Mouse (Mus musculus): Measurements from ENCODE around the gene Sergef. TPM values are rescaled to one million over a fixed set of nuclear protein-coding genes. Genes with fewer than 3 reads are reported as not detected.

Sergef gene
- polyA plus RNA-seq, 1 experiment from 2014 or later: 50.6 TPM

DNA sequence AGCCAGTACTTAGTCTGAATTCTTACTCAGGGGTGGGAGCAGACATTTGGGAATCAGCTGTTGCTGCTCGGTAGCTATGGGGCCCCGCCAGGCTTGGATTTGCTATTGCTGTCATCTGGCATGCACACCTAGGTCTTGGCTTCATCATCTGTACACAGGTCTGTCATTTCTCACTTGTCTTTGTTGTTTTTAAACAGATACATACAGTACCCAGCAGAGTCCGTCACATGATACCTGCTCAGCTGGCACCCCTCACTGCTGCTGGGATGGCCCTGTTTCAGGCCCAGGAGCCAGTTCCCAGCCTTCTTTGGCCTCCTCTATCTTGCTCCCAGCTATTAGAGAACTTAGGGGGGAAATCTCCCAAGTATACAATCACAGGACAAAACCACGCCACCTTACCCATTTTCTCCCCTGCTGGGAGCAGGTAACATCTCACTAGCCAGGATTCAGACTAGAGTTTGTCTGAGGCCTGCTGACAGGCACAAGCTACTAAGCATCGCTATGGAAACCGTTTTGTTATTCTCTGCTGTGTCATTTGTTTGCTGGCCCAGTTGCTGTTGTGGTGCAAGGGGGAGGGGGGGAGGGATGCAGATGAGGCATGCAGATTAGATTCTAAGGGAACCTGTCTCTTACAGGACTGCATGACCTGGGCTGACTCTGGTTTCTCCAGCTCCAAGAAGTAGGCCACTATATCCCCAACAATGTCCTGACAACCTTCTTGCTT lies 190.5 kb downstream of the Sergef start:
- Histone ChIP-seq H3K4me3 (ENCODE audit: low read length) (no peak overlapping the region), H3K36me3 (ENCODE audit: control insufficient read depth, insufficient read depth, low read length) (no peaks in the 10 kb centered on the region), H3K9ac (ENCODE audit: low read depth, low read length) (peak overlapping the region; percentile 13; the same call in 1 of the 2 replicates), H3K27ac (ENCODE audit: low read depth, low read length) (peak overlapping the region; percentile 49), H3K4me1 (ENCODE audit: control insufficient read depth, insufficient read depth, low read depth, low read length) (peaks cover 22% of the 10 kb centered on the region), H3K4me2 (ENCODE audit: low read length) (no peak overlapping the region), H3K27me3 (replicated peaks; ENCODE audit: control insufficient read depth, insufficient read depth, low read length) (no peaks in the 10 kb centered on the region), H3K9me3 (ENCODE audit: control insufficient read depth, low read length) (no peaks in the 10 kb centered on the region)
- peak; percentile 55 for ATAC-seq
- 37% methylated on average over 6 of the region's 6 CpGs for WGBS

DNA sequence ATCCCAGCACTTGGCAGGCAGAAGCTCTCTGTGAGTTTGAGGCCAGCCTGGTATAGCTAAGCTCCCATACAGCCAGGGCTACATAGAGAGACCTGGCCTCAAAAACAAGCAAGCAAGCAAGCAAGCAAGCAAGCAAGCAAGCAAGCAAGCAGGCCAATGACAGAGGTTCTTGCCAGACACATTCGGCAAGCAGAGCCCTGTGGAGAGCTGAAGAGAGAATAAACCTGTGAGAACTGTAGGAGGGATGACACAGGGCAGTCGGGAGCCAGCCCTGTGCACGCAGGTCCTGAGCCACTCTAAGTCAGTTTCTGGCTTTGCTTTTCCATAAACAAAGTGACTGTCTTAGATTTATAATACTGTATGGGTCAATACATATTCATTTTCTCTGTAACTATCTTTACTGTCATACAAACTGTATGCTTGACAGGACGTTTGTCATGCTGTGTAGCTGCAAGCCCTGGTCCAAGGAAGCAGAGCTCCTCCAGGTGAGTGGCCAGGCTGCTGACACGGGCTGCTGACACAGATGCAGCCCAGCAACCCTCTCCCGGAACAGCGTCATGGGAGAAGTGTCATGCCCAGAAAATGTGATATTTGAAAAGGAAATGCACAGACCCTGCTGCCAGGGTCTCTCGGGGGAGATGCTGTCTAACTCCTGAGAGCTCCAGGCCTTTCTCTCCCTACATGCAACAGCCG lies 192.0 kb downstream of the Sergef start:
- no peaks in the 10 kb centered on the region for H3K9me3 ChIP-seq (ENCODE audit: control insufficient read depth, low read length)
- peak overlapping the region; percentile 25; the same call in 1 of the 2 replicates for H3K27ac ChIP-seq (ENCODE audit: low read depth, low read length)
- ATAC-seq: no peak
- H3K27me3 ChIP-seq (replicated peaks; ENCODE audit: control insufficient read depth, insufficient read depth, low read length): no peaks in the 10 kb centered on the region
- no peak overlapping the region for H3K4me2 ChIP-seq (ENCODE audit: low read length)
- H3K36me3 ChIP-seq (ENCODE audit: control insufficient read depth, insufficient read depth, low read length): no peaks in the 10 kb centered on the region
- no peak overlapping the region for H3K4me3 ChIP-seq (ENCODE audit: low read length)
- WGBS: 39% methylated on average over 9 of the region's 9 CpGs
- peaks cover 15% of the 10 kb centered on the region for H3K4me1 ChIP-seq (ENCODE audit: control insufficient read depth, insufficient read depth, low read depth, low read length)
- H3K9ac ChIP-seq (ENCODE audit: low read depth, low read length): no peak overlapping the region

DNA sequence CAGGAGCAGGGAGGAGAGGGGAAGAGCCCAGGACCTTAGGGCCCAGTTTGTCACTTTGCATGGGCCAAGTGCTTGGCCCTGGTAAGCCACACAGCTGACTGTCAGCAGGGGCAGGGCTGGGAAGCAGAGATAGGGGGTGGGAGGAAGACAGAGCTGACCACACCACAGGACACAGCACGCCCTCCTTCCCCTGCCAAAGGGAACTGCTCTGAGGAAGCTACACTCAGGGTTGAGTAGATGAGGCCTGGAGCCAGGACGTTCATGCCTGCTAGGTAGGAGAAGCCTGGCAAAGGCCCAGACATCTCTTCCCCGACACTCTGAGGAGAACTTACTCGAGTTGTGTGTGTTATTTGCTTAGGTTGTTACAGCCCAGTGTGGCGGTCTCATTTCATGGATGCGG lies 193.7 kb downstream of the Sergef start:
- Histone ChIP-seq H3K27ac (ENCODE audit: low read depth, low read length) (no peak overlapping the region), H3K4me2 (ENCODE audit: low read length) (no peak overlapping the region), H3K4me1 (ENCODE audit: control insufficient read depth, insufficient read depth, low read depth, low read length) (peaks cover 15% of the 10 kb centered on the region), H3K9ac (ENCODE audit: low read depth, low read length) (no peak overlapping the region), H3K9me3 (ENCODE audit: control insufficient read depth, low read length) (no peaks in the 10 kb centered on the region), H3K27me3 (replicated peaks; ENCODE audit: control insufficient read depth, insufficient read depth, low read length) (no peaks in the 10 kb centered on the region), H3K4me3 (ENCODE audit: low read length) (no peak overlapping the region), H3K36me3 (ENCODE audit: control insufficient read depth, insufficient read depth, low read length) (no peaks in the 10 kb centered on the region)
- 82% methylated on average over 6 of the region's 6 CpGs for WGBS
- ATAC-seq: no peak

DNA sequence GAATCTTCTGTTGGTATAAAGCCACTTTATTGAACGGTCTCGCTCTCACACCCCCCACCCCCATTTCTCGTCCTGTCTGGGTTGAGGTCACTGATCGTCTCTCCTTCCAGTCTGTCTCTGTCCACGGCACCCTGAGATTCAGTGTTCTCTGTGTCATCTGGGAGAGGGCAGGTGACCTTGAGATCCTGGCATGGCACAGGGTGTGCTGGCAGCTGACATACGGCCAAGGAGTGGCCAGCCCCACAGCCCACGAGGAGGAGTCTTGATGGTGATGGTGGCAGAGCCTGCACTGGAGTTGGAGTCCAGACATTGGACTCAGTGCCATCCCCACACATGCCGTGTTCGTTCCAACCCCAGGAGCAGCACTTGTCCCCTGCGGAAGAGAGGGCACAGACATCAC lies 196.4 kb downstream of the Sergef start:
- Histone ChIP-seq H3K9me3 (ENCODE audit: control insufficient read depth, low read length) (no peaks in the 10 kb centered on the region), H3K4me2 (ENCODE audit: low read length) (no peak overlapping the region), H3K36me3 (ENCODE audit: control insufficient read depth, insufficient read depth, low read length) (no peaks in the 10 kb centered on the region), H3K4me1 (ENCODE audit: control insufficient read depth, insufficient read depth, low read depth, low read length) (peaks cover 4% of the 10 kb centered on the region), H3K9ac (ENCODE audit: low read depth, low read length) (no peak overlapping the region), H3K4me3 (ENCODE audit: low read length) (no peak overlapping the region), H3K27me3 (replicated peaks; ENCODE audit: control insufficient read depth, insufficient read depth, low read length) (no peaks in the 10 kb centered on the region), H3K27ac (ENCODE audit: low read depth, low read length) (no peak overlapping the region)
- WGBS: 79% methylated on average over 10 of the region's 10 CpGs
- no peak for ATAC-seq

DNA sequence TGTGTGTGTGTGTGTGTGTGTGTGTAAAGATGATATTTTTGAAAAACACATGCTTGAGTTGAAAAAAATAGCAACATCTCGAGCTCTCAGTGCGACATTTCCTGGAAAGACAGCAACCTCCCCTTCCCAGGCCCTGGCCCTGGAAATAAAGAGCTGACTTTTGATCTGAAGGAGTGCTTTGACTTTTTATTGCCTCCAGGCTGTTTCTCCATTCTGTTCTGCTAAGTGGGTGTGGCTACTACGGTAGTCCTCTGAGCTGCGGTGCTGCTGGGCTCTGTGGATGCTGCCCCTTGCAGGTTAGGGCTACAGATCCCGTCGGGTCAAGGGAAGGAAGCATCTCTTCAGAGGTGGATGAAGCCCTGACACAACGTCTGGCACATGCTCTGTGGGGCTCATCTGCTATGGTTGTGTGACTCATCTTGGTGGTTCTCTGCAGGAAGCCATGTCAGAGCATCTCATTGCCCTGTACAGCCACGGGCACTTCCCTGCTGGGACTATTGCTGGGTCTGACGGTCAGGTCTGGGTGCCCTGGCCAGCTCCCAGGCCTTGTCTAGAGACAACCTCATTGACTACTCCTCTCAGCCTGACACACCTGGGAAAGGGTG lies 201.0 kb downstream of the Sergef start:
- no peak for ATAC-seq
- peaks cover 2% of the 10 kb centered on the region; the same call in 1 of the 2 replicates for H3K36me3 ChIP-seq (ENCODE audit: control insufficient read depth, insufficient read depth, low read length)
- no peak overlapping the region for H3K4me3 ChIP-seq (ENCODE audit: low read length)
- H3K4me2 ChIP-seq (ENCODE audit: low read length): no peak overlapping the region
- H3K27ac ChIP-seq (ENCODE audit: low read depth, low read length): 0 out of 2 replicates have a peak overlapping the region, but pooled peaks have one; percentile 44
- H3K9me3 ChIP-seq (ENCODE audit: control insufficient read depth, low read length): no peaks in the 10 kb centered on the region
- no peak overlapping the region; the same call in 1 of the 2 replicates for H3K9ac ChIP-seq (ENCODE audit: low read depth, low read length)
- 56% methylated on average over 9 of the region's 9 CpGs for WGBS
- H3K4me1 ChIP-seq (ENCODE audit: control insufficient read depth, insufficient read depth, low read depth, low read length): no peaks in the 10 kb centered on the region; the same call in 1 of the 2 replicates
- H3K27me3 ChIP-seq (replicated peaks; ENCODE audit: control insufficient read depth, insufficient read depth, low read length): no peaks in the 10 kb centered on the region

DNA sequence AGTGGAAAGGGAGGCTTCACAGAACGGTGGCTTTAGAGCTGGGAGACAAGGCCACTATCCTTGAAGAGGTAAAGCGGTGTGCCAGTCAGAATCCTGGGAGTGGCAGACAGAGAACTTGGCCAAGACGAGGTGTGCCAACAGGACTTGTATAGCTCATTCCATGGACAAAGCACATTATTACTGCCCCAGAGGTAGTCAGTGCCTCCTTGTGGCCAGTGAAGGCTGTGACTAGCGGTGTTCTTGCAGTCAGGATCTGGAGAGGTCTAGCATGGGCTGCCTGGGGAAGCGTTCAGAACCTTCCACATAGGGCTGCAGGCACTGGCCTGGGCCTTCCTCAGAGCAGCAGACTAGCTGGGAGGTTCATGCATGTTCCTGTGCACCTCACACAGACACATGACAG lies 203.8 kb downstream of the Sergef start:
- H3K36me3 ChIP-seq (ENCODE audit: control insufficient read depth, insufficient read depth, low read length): peaks cover 5% of the 10 kb centered on the region; the same call in 1 of the 2 replicates
- no peak overlapping the region for H3K9ac ChIP-seq (ENCODE audit: low read depth, low read length)
- no peak overlapping the region for H3K4me3 ChIP-seq (ENCODE audit: low read length)
- H3K9me3 ChIP-seq (ENCODE audit: control insufficient read depth, low read length): no peaks in the 10 kb centered on the region
- peaks cover 3% of the 10 kb centered on the region for H3K4me1 ChIP-seq (ENCODE audit: control insufficient read depth, insufficient read depth, low read depth, low read length)
- no peak overlapping the region for H3K4me2 ChIP-seq (ENCODE audit: low read length)
- no peaks in the 10 kb centered on the region for H3K27me3 ChIP-seq (replicated peaks; ENCODE audit: control insufficient read depth, insufficient read depth, low read length)
- no peak for ATAC-seq
- H3K27ac ChIP-seq (ENCODE audit: low read depth, low read length): no peak overlapping the region
- 90% methylated on average over 5 of the region's 5 CpGs for WGBS

DNA sequence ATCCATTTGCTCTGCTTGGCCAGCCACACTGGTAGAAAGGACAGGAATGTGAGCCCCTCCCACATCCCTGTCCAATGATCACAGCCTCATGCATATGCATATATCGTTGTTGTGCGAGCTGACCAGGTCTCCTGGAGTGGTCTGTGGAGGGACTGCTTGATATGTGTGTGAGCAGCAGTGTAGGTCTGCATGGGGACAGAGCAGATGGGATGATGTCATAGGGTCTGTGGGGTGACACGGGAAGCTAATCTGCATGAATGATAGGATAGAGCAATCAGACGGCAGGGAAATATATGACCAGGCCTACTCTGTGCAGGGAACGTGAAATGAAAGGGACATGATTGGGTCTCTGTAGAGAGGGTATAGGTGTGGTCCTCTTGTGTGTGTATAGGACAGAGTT lies 205.7 kb downstream of the Sergef start:
- 26% methylated on average over 5 of the region's 5 CpGs for WGBS
- peaks cover 3% of the 10 kb centered on the region for H3K4me1 ChIP-seq (ENCODE audit: control insufficient read depth, insufficient read depth, low read depth, low read length)
- ATAC-seq: peak; percentile 58
- H3K36me3 ChIP-seq (ENCODE audit: control insufficient read depth, insufficient read depth, low read length): peaks cover 5% of the 10 kb centered on the region; the same call in 1 of the 2 replicates
- no peak overlapping the region for H3K4me2 ChIP-seq (ENCODE audit: low read length)
- H3K27me3 ChIP-seq (replicated peaks; ENCODE audit: control insufficient read depth, insufficient read depth, low read length): no peaks in the 10 kb centered on the region
- H3K9ac ChIP-seq (ENCODE audit: low read depth, low read length): no peak overlapping the region
- H3K4me3 ChIP-seq (ENCODE audit: low read length): no peak overlapping the region
- no peak overlapping the region for H3K27ac ChIP-seq (ENCODE audit: low read depth, low read length)
- no peaks in the 10 kb centered on the region for H3K9me3 ChIP-seq (ENCODE audit: control insufficient read depth, low read length)

DNA sequence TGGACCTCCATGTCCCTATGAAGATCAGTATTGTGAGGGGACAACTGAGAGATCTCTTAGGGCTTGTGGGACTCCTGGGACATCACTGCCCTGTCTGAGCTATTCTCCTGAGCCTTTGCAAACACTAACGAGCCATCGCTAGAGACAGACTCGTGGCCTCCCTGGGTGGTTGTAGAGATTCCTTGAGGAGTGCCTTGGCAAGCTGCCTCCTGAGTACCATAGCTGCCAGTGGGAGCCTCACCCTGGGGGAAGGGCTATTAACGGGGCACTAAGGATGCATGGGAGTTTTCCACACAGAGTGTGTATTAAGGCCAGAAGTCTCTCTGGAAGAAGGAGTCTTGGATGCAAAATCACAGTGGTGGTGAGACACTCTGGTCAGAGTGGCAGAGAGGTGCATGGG lies 214.6 kb downstream of the Sergef start:
- Histone ChIP-seq H3K4me1 (ENCODE audit: control insufficient read depth, insufficient read depth, low read depth, low read length) (peaks cover 30% of the 10 kb centered on the region), H3K27ac (ENCODE audit: low read depth, low read length) (no peak overlapping the region), H3K9ac (ENCODE audit: low read depth, low read length) (no peak overlapping the region), H3K27me3 (replicated peaks; ENCODE audit: control insufficient read depth, insufficient read depth, low read length) (no peaks in the 10 kb centered on the region), H3K36me3 (ENCODE audit: control insufficient read depth, insufficient read depth, low read length) (0 out of 2 replicates have a peak, but pooled peaks cover 6% of the 10 kb centered on the region), H3K4me2 (ENCODE audit: low read length) (no peak overlapping the region), H3K9me3 (ENCODE audit: control insufficient read depth, low read length) (no peaks in the 10 kb centered on the region), H3K4me3 (ENCODE audit: low read length) (no peak overlapping the region)
- no peak for ATAC-seq
- 45% methylated on average over 4 of the region's 4 CpGs for WGBS

DNA sequence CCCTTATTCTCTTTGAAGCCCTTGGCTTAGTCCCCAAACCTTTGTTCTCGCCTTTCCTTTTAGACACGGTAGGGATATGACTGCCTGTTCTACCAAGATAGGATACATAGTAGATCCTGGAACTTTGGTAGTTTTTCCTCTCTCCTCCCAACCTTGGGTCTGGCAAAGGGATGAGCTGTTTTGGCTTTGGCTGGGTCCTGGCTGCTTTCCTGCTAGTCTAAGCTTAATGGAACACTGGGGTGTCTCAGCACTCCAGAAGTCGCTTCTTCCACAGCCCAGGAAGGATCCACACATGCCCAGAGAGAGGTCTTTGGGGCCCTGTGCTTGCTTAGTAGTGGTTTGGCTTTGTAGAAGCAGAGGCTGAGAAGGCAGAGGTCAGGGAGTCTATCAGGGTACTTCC lies 215.7 kb downstream of the Sergef start:
- no peak overlapping the region for H3K9ac ChIP-seq (ENCODE audit: low read depth, low read length)
- H3K27me3 ChIP-seq (replicated peaks; ENCODE audit: control insufficient read depth, insufficient read depth, low read length): no peaks in the 10 kb centered on the region
- no peaks in the 10 kb centered on the region for H3K9me3 ChIP-seq (ENCODE audit: control insufficient read depth, low read length)
- H3K4me1 ChIP-seq (ENCODE audit: control insufficient read depth, insufficient read depth, low read depth, low read length): peaks cover 30% of the 10 kb centered on the region
- WGBS: 71% methylated on average over 3 of the region's 3 CpGs
- no peak for ATAC-seq
- H3K4me3 ChIP-seq (ENCODE audit: low read length): no peak overlapping the region
- no peak overlapping the region for H3K4me2 ChIP-seq (ENCODE audit: low read length)
- H3K27ac ChIP-seq (ENCODE audit: low read depth, low read length): no peak overlapping the region
- H3K36me3 ChIP-seq (ENCODE audit: control insufficient read depth, insufficient read depth, low read length): 0 out of 2 replicates have a peak, but pooled peaks cover 6% of the 10 kb centered on the region
